Mouse (Mus musculus) small intestine, adult 2 months (tissue): ENCODE results near the gene Tcta.
"Not testable (repeated sequence)": the region's sequence is repeated elsewhere in the genome, so short reads cannot be mapped to it uniquely, and the experiment has no call there.

Experiments
- CTCF ChIP-seq: fragments of 200-500 bp; IDR thresholded peaks from 2 replicates; pipeline ENCODE4 v1.5.1; 2012; ENCODE audit warnings: low read depth, mild to moderate bottlenecking, control low read depth, inconsistent platforms, low read length, moderate library complexity, mixed read lengths; ENCODE audit not compliant: insufficient replicate concordance, insufficient read length; ENCODE audit errors: extremely low read depth
- POLR2A ChIP-seq: fragments of 200-500 bp; IDR thresholded peaks from 2 replicates; pipeline ENCODE4 v1.6.1; 2012; ENCODE audit warnings: low read depth, mild to moderate bottlenecking, control low read depth, inconsistent platforms, low read length, moderate library complexity

DNA sequence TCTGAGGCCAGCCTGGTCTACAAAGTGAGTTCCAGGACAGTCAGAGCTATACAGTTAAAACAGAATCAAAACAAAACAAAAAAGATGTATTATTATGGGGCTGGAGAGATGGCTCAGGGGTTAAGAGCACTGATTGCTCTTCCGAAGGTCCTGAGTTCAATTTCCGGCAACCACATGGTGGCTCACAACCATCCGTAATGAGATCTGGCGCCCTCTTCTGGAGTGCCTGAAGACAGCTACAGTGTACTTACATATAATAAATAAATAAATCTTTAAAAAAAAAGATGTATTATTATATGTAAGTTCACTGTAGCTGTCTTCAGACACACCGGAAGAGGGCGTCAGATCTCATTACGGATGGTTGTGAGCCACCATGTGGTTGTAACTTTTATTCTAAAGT, 16.1 kb upstream of the Tcta start:
- not testable (repeated sequence) for TF ChIP-seq CTCF, POLR2A
